In the genomic region with DNA sequence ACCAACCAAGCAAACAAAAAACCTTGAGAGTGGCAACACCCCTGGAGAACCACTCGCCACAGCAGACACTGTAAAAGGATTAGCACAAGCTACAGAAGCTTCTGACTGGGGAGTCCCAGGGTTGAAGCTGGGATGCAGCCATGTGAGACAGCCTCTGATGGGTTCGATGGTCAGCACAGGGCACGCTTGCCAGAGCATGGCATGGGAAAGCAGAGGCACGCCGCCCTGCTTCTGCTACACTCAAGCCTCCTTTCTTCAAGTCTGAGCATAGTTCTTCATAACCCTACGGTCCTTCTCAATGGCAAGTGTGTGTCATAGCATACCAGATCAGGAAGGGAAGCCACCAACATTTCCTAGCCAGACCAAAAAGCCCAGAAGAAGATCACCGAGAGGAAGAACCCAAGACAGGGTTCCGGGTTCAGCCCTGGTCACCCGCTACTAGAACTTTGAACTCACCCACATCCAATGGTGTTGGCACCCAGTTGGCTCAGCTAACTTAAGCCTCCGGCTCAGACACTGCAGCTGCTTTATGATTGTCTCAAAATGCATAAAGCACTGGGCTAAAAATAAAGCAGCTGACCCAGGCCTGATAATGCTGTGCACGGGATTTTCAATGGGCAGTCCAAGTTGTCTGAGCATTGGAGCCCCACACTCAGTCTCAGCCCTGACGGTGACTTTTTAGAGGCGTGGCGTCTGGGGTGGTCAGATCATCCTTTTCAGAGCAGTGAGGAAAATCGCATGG, we compare ENCODE assay signal across 18 mouse cellular contexts.
DNase-seq lines count a peak whose midpoint lies in the region; ATAC-seq and TF ChIP-seq lines count a peak whose summit lies in the region.
"Had no signal": no experiment of that assay in that cellular context is flagged by ENCODE, and none has a peak within 500 bp of the region (broad histone marks: within the 10 kb centered on the region; RNA-seq: fewer than 3 reads in every experiment).

No protein-coding gene starts in this region.

- no peak overlapping the region for H3K4me3 ChIP-seq in neural tube, embryonic 13.5 days
- H3K4me3 ChIP-seq in kidney, postnatal 0 days (replicated peaks; ENCODE audit: low read depth, low read length): no peak overlapping the region
- H3K4me3 ChIP-seq in olfactory bulb, adult 2 months (ENCODE audit: insufficient read depth, low read depth, low read length): no peak overlapping the region
- H3K4me3 ChIP-seq: forebrain, embryonic 10.5 days; hindbrain, embryonic 13.5 days had no signal

- peaks cover 34% of the 10 kb centered on the region for H3K4me1 ChIP-seq in neural tube, embryonic 13.5 days (replicated peaks)
- 0 out of 2 replicates have a peak, but pooled peaks cover 4% of the 10 kb centered on the region for H3K4me1 ChIP-seq in kidney, postnatal 0 days (replicated peaks; ENCODE audit: insufficient read depth, low read length)
- peaks cover 12% of the 10 kb centered on the region for H3K4me1 ChIP-seq in olfactory bulb, adult 2 months (ENCODE audit: control insufficient read depth, insufficient read depth, low read length)

- TF ChIP-seq CTCF in kidney, postnatal 0 days (IDR thresholded peaks at IDR 0.05; ENCODE audit: low read depth): no peak
- no peak for TF ChIP-seq CTCF in olfactory bulb, adult 2 months (IDR thresholded peaks at IDR 0.05; ENCODE audit: insufficient read depth, low read depth, low read length)

- no peaks in the 10 kb centered on the region for H3K9me3 ChIP-seq in neural tube, embryonic 13.5 days
- no peaks in the 10 kb centered on the region for H3K9me3 ChIP-seq in kidney, postnatal 0 days (replicated peaks; ENCODE audit: low read length)
- H3K9me3 ChIP-seq: forebrain, embryonic 10.5 days; hindbrain, embryonic 13.5 days had no signal

- WGBS in neural tube, embryonic 13.5 days: 92% methylated on average over 15 of the region's 15 CpGs
- WGBS in kidney, postnatal 0 days: 70% methylated on average over 15 of the region's 15 CpGs
- 80% methylated on average over 15 of the region's 15 CpGs for WGBS in olfactory bulb, adult 2 months

- DNase-seq in heart, adult 11 months: peak; percentile 91
- no peak for DNase-seq in heart, postnatal 25 days (ENCODE audit: low spot score)
- no peak for DNase-seq in neural tube, embryonic 10.5 days (ENCODE audit: extremely low spot score, low spot score)
- DNase-seq in kidney, postnatal 0 days (ENCODE audit: low spot score): peak; percentile 28
- no peak for DNase-seq in right cerebral cortex, postnatal 36 days (ENCODE audit: low spot score in 2 of 2)
- no peak for DNase-seq in cerebellum, adult 18-20 months
- DNase-seq: cerebellum, adult 9-11 months; gastrocnemius, postnatal 36 days; liver; spleen, adult 18-20 months had no signal

- no peak overlapping the region for H3K4me2 ChIP-seq in neural tube, embryonic 13.5 days
- no peak overlapping the region for H3K4me2 ChIP-seq in kidney, postnatal 0 days (ENCODE audit: low read length)
- H3K4me2 ChIP-seq: hindbrain, embryonic 13.5 days had no signal

- H3K27ac ChIP-seq in neural tube, embryonic 13.5 days (replicated peaks): 0 out of 2 replicates have a peak overlapping the region, but pooled peaks have one; percentile 3
- H3K27ac ChIP-seq in kidney, postnatal 0 days: no peak overlapping the region
- peak overlapping the region; percentile 58 for H3K27ac ChIP-seq in olfactory bulb, adult 2 months (ENCODE audit: insufficient read depth, low read depth, low read length)
- H3K27ac ChIP-seq: forebrain, embryonic 10.5 days; hindbrain, embryonic 13.5 days; macrophage; stomach, postnatal 0 days had no signal

- ATAC-seq in neural tube, embryonic 13.5 days (ENCODE audit: low read depth): no peak
- no peak for ATAC-seq in kidney, postnatal 0 days (replicated peaks; ENCODE audit: low FRiP score, low read depth)
- ATAC-seq: intestine, embryonic 16.5 days; midbrain, embryonic 16.5 days had no signal

- no peak overlapping the region for H3K9ac ChIP-seq in neural tube, embryonic 13.5 days
- H3K9ac ChIP-seq in kidney, postnatal 0 days (ENCODE audit: low read depth, low read length): no peak overlapping the region
- H3K9ac ChIP-seq: hindbrain, embryonic 13.5 days had no signal

- H3K27me3 ChIP-seq in neural tube, embryonic 13.5 days: no peaks in the 10 kb centered on the region
- H3K27me3 ChIP-seq in kidney, postnatal 0 days (ENCODE audit: insufficient read depth, low read length): no peaks in the 10 kb centered on the region
- H3K27me3 ChIP-seq: hindbrain, embryonic 13.5 days had no signal

- no peak for TF ChIP-seq POLR2A in olfactory bulb, adult 2 months (IDR thresholded peaks at IDR 0.05; ENCODE audit: insufficient read depth, low read depth, low read length)

- intact Hi-C loops in heart, postnatal 25 days (cut with DNase I): no loop called here

- H3K36me3 ChIP-seq in neural tube, embryonic 13.5 days: no peaks in the 10 kb centered on the region
- H3K36me3 ChIP-seq in kidney, postnatal 0 days (ENCODE audit: insufficient read depth, low read length): no peaks in the 10 kb centered on the region
- H3K36me3 ChIP-seq: forebrain, embryonic 10.5 days; hindbrain, embryonic 13.5 days had no signal

Comparison
In these comparisons a context has a peak if more than half of its experiments do, and no peak if none do; other contexts are left out.
1. DNase-seq: peak in heart, adult 11 months (single experiment) and kidney, postnatal 0 days (single experiment); none in heart, postnatal 25 days (single experiment), neural tube, embryonic 10.5 days (single experiment), right cerebral cortex, postnatal 36 days (0 of 2) and cerebellum, adult 18-20 months (0 of 2).